Mouse (Mus musculus) right cerebral cortex, adult 18-20 months (tissue): ENCODE data around the gene Enthd1.
"Not testable (repeated sequence)": the region's sequence is repeated elsewhere in the genome, so short reads cannot be mapped to it uniquely, and the experiment has no call there.

ENCODE experiments used
- DNase-seq: peaks from one replicate; pipeline ENCODE4 v3.0.0; 2022; ENCODE audit warnings: mixed read lengths

The Enthd1 gene

GRCm38 (mm10) chr15:80536051-80536450 lies 28.9 kb downstream of the Enthd1 start:
- DNase-seq, result no peak

GRCm38 (mm10) chr15:80533274-80533673 lies 31.7 kb downstream of the Enthd1 start:
- peak; percentile 61 for DNase-seq

GRCm38 (mm10) chr15:80532281-80533072 lies 32.5 kb downstream of the Enthd1 start:
- no peak for DNase-seq

GRCm38 (mm10) chr15:80531026-80531425 lies 33.9 kb downstream of the Enthd1 start:
- DNase-seq, result no peak

DNA sequence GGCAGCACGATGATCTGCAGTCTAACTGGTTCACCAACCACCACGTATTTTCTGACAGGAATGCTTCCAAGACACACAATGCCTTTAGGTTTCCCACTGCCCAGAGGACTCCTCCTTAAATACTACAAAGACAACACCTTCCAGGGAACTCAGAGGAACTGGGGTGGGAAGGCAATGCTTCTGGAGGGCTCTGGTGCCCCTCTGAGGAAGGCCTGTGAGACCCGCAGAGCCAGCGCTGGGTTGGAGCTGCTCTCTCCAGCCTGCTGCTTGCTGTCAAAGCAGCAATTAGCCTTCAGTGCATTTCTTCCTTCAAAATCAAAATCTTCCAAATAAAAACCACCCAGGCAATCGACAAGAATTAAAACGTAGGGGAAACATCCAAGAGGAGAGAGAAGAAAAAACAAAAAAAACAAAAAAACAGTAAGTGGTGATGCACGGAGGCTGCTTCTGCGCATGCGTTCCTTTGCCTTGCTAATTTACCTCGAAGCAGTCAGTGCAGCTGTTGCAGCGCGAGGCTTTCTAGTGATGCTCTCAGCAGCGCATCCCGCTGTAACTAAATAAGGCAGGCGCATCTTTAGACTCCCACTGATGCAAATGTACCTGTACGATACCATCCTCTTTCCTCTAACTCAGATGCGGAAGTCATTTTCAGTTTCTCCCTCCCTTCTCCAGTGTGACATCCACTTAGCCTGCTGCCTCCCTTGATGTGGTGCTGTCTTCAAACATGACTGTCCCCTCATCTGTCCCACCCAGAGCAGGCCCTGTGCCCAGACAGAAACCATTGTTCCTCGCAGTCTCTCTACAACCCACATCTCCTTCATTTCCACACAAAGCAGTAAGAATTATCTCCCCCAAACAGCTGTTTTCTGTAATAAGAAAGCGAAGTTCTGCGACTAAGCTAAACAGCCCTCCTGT lies 34.7 kb downstream of the Enthd1 start:
- peak; percentile 64 for DNase-seq

DNA sequence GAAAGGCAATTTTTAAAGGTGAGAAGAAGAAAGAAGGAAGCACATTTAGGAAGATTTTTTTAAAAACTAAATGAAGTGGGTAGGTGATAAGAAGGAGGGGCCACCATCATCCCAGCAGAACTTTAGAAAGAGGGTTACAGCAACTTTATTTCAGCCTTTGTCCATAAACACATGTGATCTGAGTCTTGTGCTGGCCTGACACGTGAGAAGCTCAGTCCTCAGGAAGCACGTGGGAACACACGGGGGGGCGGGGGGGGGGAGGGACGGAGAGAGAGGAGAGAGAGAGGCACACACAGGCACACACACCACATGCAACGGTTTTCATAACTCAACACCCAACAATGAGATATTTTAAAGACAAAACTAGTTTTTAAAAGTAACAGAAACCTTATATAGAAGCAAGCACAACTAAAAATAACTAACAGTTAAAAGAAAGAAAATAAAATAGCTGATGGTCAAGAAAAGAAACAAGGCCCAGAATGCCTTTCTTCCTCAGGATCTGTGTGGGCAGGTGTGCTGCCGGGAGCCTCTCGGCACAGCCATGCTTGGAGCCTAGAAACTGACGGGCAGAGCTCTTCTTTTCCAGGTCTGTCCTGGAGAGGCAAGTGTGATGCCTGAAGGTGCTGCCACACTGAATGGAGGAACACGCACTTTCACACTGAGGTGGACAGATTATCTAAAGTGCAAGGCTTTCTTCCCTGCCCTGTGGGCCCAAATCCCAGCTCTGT lies 43.1 kb downstream of the Enthd1 start:
- no peak for DNase-seq

- DNase-seq, result no peak
Measured at GRCm38 (mm10) chr15:80519931-80520330, 45.0 kb downstream of the Enthd1 start.

DNA sequence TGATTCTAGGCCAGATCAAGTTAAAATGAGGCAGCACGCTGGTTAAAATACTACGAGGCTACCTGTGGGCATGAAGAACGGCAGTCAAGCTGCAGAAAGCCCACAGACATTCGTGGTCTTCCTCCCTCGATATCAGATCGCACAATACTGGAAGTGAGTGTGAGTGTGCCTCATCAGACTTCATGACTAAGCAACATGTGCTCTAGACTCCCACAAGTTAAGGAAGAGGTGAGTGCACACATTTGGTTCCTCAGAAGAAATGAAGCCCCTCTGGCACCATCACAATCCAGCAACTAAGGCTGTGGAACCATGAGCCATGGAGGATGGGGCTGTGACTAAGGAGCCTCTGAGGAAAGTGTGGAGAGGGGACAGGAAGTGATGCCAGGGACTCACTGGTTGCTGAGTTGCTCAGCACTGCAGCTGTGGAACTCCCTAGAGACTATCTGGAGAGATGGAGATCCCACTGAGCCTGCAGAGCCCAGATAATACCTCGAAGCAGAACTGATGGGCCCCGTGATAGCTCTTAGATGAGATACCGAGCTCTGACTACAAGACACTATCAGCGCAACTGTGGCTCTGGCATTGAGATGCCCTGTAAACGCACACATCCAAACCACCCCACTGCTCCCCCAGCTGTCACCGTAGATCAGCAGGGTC lies 46.3 kb downstream of the Enthd1 start:
- no peak for DNase-seq

DNA sequence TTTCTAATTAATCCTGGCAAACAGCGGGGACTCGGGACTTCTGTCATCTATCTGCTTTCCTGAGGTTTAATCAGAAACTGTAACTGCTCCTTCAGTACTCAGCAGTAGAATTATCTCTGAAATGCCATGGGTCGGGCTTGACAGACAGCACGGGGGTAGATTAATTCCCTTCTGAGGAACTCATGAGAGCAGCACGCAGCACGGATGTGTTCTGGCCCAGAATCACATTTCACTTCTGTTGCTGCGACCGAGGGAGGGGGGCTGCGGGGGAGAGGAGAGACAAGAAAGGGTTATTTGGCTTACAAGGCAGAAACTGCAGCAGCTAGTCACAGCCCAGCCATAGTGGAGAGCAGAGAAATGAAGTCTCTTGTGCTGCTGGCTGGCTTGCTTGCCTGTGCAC lies 47.0 kb downstream of the Enthd1 start:
- peak; percentile 39 for DNase-seq

DNA sequence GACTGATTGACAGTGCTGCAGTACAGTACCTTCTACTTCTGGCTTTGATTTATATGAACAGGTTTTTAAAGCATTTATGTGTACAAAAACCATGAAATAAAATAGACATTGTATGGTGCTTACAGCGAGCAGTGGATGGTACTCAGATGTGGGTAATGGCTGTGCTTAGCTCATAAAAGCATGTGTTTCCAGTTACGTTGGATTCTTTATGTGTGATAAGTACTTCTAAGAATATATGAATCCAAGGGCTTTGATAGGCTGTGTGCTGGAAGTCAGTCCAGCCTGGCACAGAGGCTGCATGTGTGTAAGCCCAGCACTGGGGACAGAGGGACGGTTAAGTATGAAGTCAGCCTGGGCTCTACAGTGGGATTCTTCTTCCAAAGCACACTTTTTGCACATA lies 48.4 kb downstream of the Enthd1 start:
- DNase-seq, result no peak

- DNase-seq, result no peak
Measured at GRCm38 (mm10) chr15:80505086-80505485, 59.9 kb downstream of the Enthd1 start.

DNA sequence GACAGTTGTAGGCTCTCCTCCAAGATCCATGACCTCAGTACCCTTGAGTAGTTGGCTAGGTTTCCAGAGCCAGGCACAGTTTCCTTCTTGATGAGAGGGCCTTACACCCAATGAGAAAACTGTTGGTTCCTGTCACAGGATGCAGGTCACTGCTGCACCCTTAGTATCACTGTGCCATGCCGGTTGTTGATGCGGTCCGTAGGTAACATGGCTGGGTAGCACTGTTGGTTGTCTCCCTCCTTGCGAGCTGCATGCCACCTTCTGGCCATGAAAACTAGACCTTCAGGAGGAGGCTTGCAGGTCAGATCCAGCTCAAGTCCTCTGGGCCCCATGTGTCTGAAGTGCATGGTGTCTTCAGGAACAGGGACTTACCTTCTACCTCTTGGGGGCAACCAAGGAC lies 61.8 kb downstream of the Enthd1 start:
- not testable (repeated sequence) for DNase-seq

- DNase-seq, result no peak
Measured at GRCm38 (mm10) chr15:80502741-80503140, 62.2 kb downstream of the Enthd1 start.

GRCm38 (mm10) chr15:80501106-80502096 lies 63.6 kb downstream of the Enthd1 start:
- DNase-seq, result no peak

GRCm38 (mm10) chr15:80500426-80500825 lies 64.5 kb downstream of the Enthd1 start:
- DNase-seq, result peak; percentile 71

- DNase-seq, result not testable (repeated sequence)
Measured at GRCm38 (mm10) chr15:80497733-80498132, 67.2 kb downstream of the Enthd1 start.

- no peak for DNase-seq
Measured at GRCm38 (mm10) chr15:80491505-80491904, 73.5 kb downstream of the Enthd1 start.

GRCm38 (mm10) chr15:80490151-80490550 lies 74.8 kb downstream of the Enthd1 start:
- DNase-seq, result no peak

- no peak for DNase-seq
Measured at GRCm38 (mm10) chr15:80488658-80489057, 76.3 kb downstream of the Enthd1 start.

- no peak for DNase-seq
Measured at GRCm38 (mm10) chr15:80485601-80486000, 79.4 kb downstream of the Enthd1 start.

GRCm38 (mm10) chr15:80483041-80483705 lies 81.8 kb downstream of the Enthd1 start:
- DNase-seq, result no peak
